Mouse (Mus musculus) cerebellum, adult 11-12 months (tissue): ENCODE results near the gene Hoxb5.

ENCODE experiments used
- DNase-seq: peaks from one replicate; pipeline ENCODE4 v3.0.0; 2022

The Hoxb5 gene

DNA sequence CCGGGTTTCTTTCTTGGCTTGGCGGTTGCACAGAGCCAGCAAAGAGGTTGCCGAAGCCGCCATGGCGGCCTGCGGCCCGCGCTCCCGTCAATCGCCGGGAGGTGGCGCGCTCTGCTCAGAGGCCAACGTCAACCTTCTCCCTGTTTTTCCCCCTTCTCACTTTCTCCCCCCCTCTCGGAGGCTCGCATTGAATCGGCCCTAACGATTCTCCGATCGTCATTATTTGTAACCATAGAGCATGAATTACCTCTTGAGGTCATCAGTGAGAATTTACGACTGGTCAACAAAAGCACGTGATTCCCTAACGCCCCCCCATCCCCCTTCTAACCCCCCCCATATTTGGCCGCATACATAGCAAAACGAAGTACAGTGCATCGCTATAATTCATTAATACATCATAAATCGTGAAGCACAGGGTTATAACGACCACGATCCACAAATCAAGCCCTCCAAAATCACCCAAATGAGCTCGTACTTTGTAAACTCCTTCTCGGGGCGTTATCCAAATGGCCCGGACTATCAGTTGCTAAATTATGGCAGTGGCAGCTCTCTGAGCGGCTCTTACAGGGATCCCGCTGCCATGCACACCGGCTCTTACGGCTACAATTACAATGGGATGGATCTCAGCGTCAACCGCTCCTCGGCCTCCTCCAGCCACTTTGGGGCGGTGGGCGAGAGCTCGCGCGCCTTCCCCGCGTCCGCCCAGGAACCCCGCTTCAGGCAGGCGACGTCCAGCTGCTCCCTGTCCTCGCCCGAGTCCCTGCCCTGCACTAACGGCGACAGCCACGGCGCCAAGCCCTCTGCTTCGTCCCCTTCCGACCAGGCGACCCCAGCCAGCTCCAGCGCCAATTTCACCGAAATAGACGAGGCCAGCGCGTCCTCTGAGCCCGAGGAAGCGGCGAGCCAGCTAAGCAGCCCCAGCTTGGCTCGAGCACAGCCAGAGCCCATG, at the start of gene Hoxb5:
Hoxb5 (plus strand) TSS at position 186 of the 949 bp plus-strand sequence.
- DNase-seq = no peak

DNA sequence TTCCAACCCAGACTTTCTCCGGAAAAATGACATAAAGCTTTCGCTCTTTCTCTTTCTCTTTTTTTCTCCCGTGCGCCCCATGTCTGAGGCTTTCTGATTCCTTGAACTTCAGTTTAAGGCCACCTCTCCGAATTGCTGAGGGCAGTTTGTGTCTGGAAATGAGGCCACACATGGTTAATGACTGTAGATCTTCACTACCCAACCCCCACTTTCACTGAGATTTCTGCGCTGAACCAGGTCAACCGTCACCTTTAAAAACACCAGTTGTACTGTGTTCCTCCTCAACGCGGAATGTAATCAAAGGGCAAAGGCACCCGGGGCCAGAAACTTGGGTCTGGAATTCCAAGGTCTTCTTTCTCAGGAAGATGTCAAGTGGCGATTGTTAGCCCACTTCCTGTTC, 48.9 kb upstream of the Hoxb5 start:
- DNase-seq = no peak

- DNase-seq = no peak
Measured at GRCm38 (mm10) chr11:96255111-96255995, 47.8 kb upstream of the Hoxb5 start.

DNA sequence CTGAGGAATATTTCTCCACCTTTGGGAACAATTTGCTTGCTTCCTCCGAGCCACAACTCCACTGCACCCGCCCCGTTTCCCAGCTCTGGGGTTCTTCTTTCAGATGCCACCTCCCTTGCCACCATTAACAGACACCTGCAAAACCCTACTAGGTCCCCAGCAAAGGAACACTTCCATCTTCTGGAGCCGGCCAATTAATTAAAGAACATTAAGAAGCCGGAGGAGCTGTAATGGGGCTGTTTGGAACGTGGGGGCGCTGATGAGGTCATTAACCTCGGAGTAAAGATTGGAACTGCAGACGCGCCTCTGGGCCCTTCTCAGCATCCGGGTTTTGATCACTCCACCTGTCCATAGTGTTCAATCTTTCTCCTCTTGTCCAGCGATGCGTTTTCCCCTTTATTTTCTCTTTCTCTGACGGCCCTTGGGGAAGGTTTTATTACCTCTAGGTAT, 47.1 kb upstream of the Hoxb5 start:
- no peak for DNase-seq

GRCm38 (mm10) chr11:96257141-96257540, 46.0 kb upstream of the Hoxb5 start:
- no peak for DNase-seq

- DNase-seq = no peak
Measured at GRCm38 (mm10) chr11:96259038-96259437, 44.1 kb upstream of the Hoxb5 start.

GRCm38 (mm10) chr11:96259511-96259910, 43.6 kb upstream of the Hoxb5 start:
- DNase-seq = no peak

GRCm38 (mm10) chr11:96260310-96260970, 42.7 kb upstream of the Hoxb5 start:
- no peak for DNase-seq

DNA sequence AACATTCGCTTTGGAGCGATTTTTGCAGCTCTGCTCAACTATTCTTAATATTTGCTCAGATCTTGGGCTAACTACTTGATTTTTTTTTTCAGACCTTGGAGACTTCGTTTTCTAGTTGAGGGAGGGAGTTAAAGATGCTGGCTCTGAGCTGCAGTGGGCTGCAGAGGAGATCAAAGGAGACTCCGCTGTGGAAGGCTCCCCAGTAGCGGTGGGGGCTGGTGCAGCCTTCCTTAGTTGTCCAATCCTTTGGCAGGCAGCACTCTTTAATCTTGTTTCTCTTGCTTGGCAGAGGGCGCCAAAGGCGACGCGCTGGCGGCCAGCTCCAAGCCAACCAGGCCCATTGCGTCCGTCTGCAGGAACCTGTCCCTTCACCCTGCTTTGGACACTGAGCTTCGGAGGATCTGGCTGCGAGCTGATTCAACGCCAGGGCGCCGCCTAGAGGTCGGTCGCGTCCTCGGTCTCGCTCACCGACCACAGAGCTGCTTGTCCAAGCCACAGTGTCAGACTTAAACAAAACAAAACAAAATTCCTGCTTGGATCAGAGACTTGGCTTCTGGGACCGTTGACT, 41.7 kb upstream of the Hoxb5 start:
- DNase-seq = no peak

- DNase-seq = no peak
Measured at GRCm38 (mm10) chr11:96262262-96262830, 40.8 kb upstream of the Hoxb5 start.

GRCm38 (mm10) chr11:96263636-96264389, 39.3 kb upstream of the Hoxb5 start:
- DNase-seq = no peak

DNA sequence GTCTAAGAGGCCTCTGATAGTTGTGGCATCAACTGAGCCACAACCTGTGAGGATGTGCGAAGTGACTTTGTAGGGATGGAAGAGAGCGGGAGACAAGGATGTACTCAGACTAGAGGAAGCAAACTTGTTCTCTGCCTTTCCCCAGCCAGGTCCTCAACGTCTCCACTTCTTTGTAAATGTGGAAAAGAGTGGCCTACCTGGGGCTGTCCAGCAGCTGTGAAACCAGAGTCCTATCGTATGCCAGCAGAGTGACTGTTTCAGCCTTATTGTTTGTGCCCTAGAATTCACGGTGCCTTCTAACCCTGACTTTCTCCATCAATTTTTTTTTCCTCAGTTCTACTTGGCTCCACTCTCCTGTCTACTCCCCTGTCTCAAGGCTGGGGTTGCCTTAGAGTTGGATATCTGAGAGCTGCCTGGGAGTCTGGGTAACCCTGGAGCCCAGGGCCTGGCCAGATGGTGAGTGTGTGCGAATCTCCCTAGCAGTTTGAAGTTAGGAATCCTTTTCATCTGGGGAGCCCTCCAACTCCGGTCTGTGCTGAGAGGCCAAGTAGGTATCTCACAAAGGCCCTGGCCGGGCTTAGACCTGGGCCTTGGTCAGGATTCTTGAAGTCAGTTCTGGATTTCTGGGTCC, 38.6 kb upstream of the Hoxb5 start:
- DNase-seq = no peak

- DNase-seq = no peak
Measured at GRCm38 (mm10) chr11:96265954-96266353, 37.2 kb upstream of the Hoxb5 start.

DNA sequence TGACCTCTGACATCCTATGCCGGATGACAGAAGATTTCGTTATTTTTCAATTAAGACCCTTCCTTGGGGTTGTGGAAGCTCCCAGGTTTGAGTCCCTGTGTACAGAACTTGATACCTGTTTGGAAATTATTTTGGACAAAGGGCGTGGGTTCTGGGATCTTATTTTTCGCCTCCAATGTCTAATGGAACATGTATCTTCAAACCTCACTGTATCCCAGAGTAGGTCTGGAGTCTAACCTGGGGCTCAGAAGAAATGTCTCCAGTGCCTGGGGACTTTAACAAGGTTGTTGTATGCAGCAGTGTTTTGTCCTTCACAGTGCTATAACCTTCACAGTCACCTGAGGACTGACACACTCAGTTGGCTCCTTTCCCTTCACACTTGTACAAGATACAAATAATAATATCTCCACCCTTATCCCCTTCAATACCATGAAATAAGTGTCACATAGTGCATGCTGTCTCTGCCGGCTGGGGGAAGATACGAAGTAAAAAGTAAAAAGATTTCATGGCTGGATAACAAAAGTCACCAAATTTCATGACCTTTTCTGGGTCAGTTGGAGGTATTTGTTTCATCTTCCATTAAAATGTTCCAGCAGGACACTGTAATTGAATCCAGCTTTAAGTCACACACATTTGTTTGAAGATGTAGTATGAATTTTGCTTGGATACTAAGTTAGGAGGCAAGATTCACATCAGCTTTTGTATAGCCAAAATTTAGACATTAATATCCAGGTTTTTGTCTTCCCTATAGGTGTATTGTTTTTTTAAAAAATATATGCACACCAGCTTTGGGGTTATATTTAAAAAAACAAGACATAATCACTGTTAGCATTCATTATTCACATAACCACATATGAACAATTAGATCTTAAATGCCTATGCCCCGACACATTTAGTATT, 35.9 kb upstream of the Hoxb5 start:
- DNase-seq = no peak

DNA sequence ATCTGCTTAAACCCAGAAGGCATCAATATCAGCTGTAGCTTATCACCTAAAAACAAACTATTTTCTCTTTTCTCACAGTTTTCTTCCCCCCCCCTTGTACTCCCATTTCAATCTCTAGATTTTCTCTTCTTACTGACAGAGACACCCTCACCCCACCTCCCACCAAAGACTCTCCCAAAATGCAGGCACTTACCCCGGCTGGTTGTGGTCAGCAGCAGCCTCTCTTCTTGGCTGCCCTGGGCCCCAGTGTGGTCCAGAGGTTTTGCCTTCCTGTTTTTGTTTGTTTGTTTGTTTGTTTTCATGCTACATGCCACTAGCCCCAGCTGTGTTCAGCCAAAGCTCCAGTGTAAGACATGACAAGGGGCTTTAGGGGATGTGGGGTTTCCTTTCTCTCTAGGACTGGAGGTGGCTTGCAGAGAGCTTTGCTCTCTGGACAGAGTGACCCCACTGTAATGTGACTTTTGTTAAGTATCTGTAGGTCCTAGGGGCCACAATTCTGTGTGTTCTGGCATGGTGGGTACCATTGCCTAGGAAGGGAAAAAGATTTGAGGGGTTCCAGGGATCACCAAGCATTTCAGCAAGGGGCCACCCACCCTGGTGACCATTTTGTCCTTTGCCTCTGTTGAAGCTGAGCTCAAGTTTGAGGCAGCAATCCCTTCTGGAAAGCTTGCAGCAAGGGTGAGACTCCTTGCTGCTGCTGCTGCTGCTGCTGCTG, 34.9 kb upstream of the Hoxb5 start:
- DNase-seq = no peak

GRCm38 (mm10) chr11:96269869-96270268, 33.3 kb upstream of the Hoxb5 start:
- no peak for DNase-seq

DNA sequence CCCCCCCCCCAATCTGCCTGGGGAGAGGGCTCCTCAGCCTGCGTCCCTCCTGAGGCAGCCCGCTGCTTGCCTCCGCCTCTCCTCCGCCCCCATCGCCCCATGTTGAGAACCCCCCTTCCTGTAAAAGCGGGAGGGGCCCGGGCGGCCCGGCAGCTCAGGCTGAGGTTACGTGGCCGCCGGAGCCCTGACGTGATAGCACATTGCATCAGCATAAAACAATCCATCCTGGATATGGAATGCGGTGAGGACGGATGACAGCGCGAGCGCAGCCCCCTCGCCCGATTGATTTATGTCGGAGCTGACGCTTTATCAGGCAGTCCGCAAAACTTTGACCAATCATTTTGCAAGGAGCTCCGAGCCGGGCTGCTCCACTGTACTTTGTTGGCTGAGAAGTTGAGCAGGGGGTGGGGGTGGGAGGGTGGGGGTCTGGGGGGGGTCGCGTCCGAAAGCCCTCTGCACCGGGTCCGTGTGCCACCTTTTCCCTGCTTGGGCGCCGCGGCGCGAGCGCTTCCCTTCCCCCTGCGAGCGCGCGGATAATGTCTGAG, 32.1 kb upstream of the Hoxb5 start, which contains the start of gene Hoxb9:
Hoxb9 (plus strand) TSS at position 462 of the 545 bp plus-strand sequence.
- no peak for DNase-seq

DNA sequence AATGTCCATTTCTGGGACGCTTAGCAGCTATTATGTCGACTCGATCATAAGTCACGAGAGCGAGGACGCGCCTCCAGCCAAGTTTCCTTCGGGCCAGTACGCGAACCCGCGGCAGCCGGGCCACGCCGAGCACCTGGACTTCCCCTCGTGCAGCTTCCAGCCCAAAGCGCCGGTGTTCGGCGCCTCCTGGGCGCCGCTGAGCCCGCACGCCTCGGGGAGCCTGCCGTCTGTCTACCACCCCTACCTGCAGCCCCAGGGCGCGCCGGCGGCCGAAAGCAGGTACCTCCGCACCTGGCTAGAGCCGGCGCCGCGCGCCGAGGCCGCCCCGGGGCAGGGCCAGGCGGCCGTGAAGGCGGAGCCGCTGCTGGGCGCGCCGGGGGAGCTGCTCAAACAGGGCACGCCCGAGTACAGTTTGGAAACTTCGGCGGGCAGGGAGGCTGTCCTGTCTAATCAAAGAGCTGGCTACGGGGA, 31.6 kb upstream of the Hoxb5 start:
- DNase-seq = no peak
